Mouse (Mus musculus): Measurements from ENCODE around the gene Bag6. TPM values are rescaled to one million over a fixed set of nuclear protein-coding genes. Genes with fewer than 3 reads are reported as not detected.
A peak's percentile ranks its signal among the peaks of the same experiment; 100 is the strongest.
"Not testable (repeated sequence)": the region's sequence is repeated elsewhere in the genome, so short reads cannot be mapped to it uniquely, and the experiment has no call there.

The Bag6 gene
- polyA plus RNA-seq, 1 experiment, result 202 TPM

GRCm38 (mm10) chr17:35120745-35121142, 14.2 kb upstream of the Bag6 start:
- no peak for TF ChIP-seq FOSL1 (IDR thresholded peaks at IDR 0.05; ENCODE audit: insufficient read depth, low read length, poor library complexity, severe bottlenecking)
- no peak for TF ChIP-seq MAX (IDR thresholded peaks at IDR 0.05)
- TF ChIP-seq MYOG (IDR thresholded peaks at IDR 0.05; ENCODE audit: control insufficient read depth, extremely low read depth, insufficient read length), result no peak
- no peak for TF ChIP-seq CTCF (IDR thresholded peaks at IDR 0.05; ENCODE audit: control insufficient read depth, insufficient read depth, insufficient read length)
- TF ChIP-seq MYOD1 (IDR thresholded peaks at IDR 0.05; ENCODE audit: control insufficient read depth, insufficient read length, low read depth), result no peak
- TF ChIP-seq USF1 (IDR thresholded peaks at IDR 0.05; ENCODE audit: low read depth), result no peak
- no peak for TF ChIP-seq CEBPB (IDR thresholded peaks at IDR 0.05; ENCODE audit: low read depth)
- Histone ChIP-seq H3ac (ENCODE audit: control insufficient read depth, insufficient read length, low read depth) (peak overlapping the region; percentile 94), H3K79me2 (ENCODE audit: control insufficient read depth, insufficient read depth) (peaks cover 45% of the 10 kb centered on the region), H3K27me3 (ENCODE audit: control insufficient read depth, insufficient read depth, insufficient read length) (no peaks in the 10 kb centered on the region), H3K36me3 (ENCODE audit: control insufficient read depth, insufficient read depth) (peaks cover 39% of the 10 kb centered on the region), H3K79me3 (ENCODE audit: low read depth) (peaks cover 32% of the 10 kb centered on the region), H3K4me3 (ENCODE audit: insufficient read depth, poor library complexity, severe bottlenecking) (peak overlapping the region; percentile 86)

GRCm38 (mm10) chr17:35121143-35121799, 13.7 kb upstream of the Bag6 start, which contains the start of gene Gpank1:
TSS of gene Gpank1 (plus strand) at chr17:35121455.
- Histone ChIP-seq H3K27me3 (ENCODE audit: control insufficient read depth, insufficient read depth, insufficient read length) (no peaks in the 10 kb centered on the region), H3K79me2 (ENCODE audit: control insufficient read depth, insufficient read depth) (peaks cover 48% of the 10 kb centered on the region), H3ac (ENCODE audit: control insufficient read depth, insufficient read length, low read depth) (peak within 1 kb of the TSS; percentile 94), H3K36me3 (ENCODE audit: control insufficient read depth, insufficient read depth) (peaks cover 34% of the 10 kb centered on the region), H3K4me3 (ENCODE audit: insufficient read depth, poor library complexity, severe bottlenecking) (peak within 1 kb of the TSS; percentile 86), H3K79me3 (ENCODE audit: low read depth) (peaks cover 32% of the 10 kb centered on the region)
- peak; percentile 11 for TF ChIP-seq MAX (IDR thresholded peaks at IDR 0.05)
- no peak for TF ChIP-seq MYOG (IDR thresholded peaks at IDR 0.05; ENCODE audit: control insufficient read depth, extremely low read depth, insufficient read length)
- no peak for TF ChIP-seq CEBPB (IDR thresholded peaks at IDR 0.05; ENCODE audit: low read depth)
- no peak for TF ChIP-seq CTCF (IDR thresholded peaks at IDR 0.05; ENCODE audit: control insufficient read depth, insufficient read depth, insufficient read length)

DNA sequence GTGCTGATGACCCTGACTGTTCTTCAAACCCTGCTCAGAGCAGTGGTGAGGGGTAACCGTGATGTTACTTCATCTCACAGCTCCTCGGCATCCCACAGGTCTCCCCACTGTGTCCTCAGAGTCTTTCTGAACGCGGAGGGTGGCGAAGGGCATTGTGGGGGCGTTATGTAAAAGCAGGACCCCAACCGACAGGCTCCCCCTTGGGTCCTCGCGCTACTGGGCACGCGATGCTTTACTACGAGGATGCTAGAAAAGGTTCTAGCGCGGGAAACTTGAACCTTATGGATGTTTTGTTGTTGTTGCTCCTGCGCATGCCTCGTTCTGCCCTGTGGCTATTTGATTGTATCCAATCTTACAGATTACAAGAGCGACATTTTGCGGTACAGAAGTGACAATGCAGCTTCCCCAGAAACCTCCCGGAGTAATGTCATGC, 13.1 kb upstream of the Bag6 start, which contains the start of gene Csnk2b:
Csnk2b (minus strand) TSS at position 183 of the 433 bp plus-strand sequence.
- Histone ChIP-seq H3K79me2 (ENCODE audit: control insufficient read depth, insufficient read depth) (peaks cover 54% of the 10 kb centered on the region), H3K36me3 (ENCODE audit: control insufficient read depth, insufficient read depth) (peaks cover 34% of the 10 kb centered on the region), H3ac (ENCODE audit: control insufficient read depth, insufficient read length, low read depth) (peak within 1 kb of the TSS; percentile 94), H3K27me3 (ENCODE audit: control insufficient read depth, insufficient read depth, insufficient read length) (no peaks in the 10 kb centered on the region), H3K4me3 (ENCODE audit: insufficient read depth, poor library complexity, severe bottlenecking) (peak within 1 kb of the TSS; percentile 86), H3K79me3 (ENCODE audit: low read depth) (peaks cover 37% of the 10 kb centered on the region)
- TF ChIP-seq MAX (IDR thresholded peaks at IDR 0.05) (peak; percentile 21), MYOG (IDR thresholded peaks at IDR 0.05; ENCODE audit: control insufficient read depth, extremely low read depth, insufficient read length) (no peak)

DNA sequence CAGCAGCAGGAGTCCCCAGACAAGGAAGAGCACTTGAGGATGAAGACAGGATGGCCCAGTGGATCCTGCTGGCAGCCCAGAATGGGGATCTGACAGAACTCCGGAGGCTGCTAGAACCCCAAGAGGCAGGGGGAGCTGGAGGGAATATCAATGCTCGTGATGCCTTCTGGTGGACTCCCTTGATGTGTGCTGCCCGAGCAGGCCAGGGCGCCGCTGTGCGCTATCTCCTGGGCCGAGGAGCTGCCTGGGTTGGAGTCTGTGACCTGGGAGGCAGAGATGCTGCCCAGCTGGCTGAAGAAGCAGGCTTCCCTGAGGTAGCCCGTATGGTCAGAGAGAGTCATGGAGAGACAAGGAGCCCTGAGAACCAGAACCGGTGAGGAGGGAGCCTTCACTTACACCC, 11.7 kb upstream of the Bag6 start:
- Histone ChIP-seq H3K36me3 (ENCODE audit: control insufficient read depth, insufficient read depth) (peaks cover 28% of the 10 kb centered on the region), H3K79me2 (ENCODE audit: control insufficient read depth, insufficient read depth) (peaks cover 68% of the 10 kb centered on the region), H3K79me3 (ENCODE audit: low read depth) (peaks cover 47% of the 10 kb centered on the region)
- H3ac ChIP-seq (ENCODE audit: control insufficient read depth, insufficient read length, low read depth); H3K4me3 ChIP-seq (ENCODE audit: insufficient read depth, poor library complexity, severe bottlenecking); H3K27me3 ChIP-seq (ENCODE audit: control insufficient read depth, insufficient read depth, insufficient read length): not testable (repeated sequence)

GRCm38 (mm10) chr17:35124261-35124896, 10.6 kb upstream of the Bag6 start:
- Histone ChIP-seq H3K79me3 (ENCODE audit: low read depth) (peaks cover 51% of the 10 kb centered on the region), H3K79me2 (ENCODE audit: control insufficient read depth, insufficient read depth) (peaks cover 68% of the 10 kb centered on the region), H3K36me3 (ENCODE audit: control insufficient read depth, insufficient read depth) (peaks cover 20% of the 10 kb centered on the region)
- H3ac ChIP-seq (ENCODE audit: control insufficient read depth, insufficient read length, low read depth); H3K27me3 ChIP-seq (ENCODE audit: control insufficient read depth, insufficient read depth, insufficient read length); H3K4me3 ChIP-seq (ENCODE audit: insufficient read depth, poor library complexity, severe bottlenecking): not testable (repeated sequence)

- Histone ChIP-seq H3K36me3 (ENCODE audit: control insufficient read depth, insufficient read depth) (peaks cover 13% of the 10 kb centered on the region), H3K79me2 (ENCODE audit: control insufficient read depth, insufficient read depth) (peaks cover 61% of the 10 kb centered on the region), H3ac (ENCODE audit: control insufficient read depth, insufficient read length, low read depth) (no peak overlapping the region), H3K4me3 (ENCODE audit: insufficient read depth, poor library complexity, severe bottlenecking) (no peak overlapping the region), H3K27me3 (ENCODE audit: control insufficient read depth, insufficient read depth, insufficient read length) (no peaks in the 10 kb centered on the region), H3K79me3 (ENCODE audit: low read depth) (peaks cover 45% of the 10 kb centered on the region)
- TF ChIP-seq MAX (IDR thresholded peaks at IDR 0.05) (no peak), USF1 (IDR thresholded peaks at IDR 0.05; ENCODE audit: low read depth) (no peak), MYOG (IDR thresholded peaks at IDR 0.05; ENCODE audit: control insufficient read depth, extremely low read depth, insufficient read length) (no peak), FOSL1 (IDR thresholded peaks at IDR 0.05; ENCODE audit: insufficient read depth, low read length, poor library complexity, severe bottlenecking) (no peak), MYOD1 (IDR thresholded peaks at IDR 0.05; ENCODE audit: control insufficient read depth, insufficient read length, low read depth) (no peak), CTCF (IDR thresholded peaks at IDR 0.05; ENCODE audit: control insufficient read depth, insufficient read depth, insufficient read length) (no peak)
Measured at GRCm38 (mm10) chr17:35125081-35125480, 9.9 kb upstream of the Bag6 start.
